In the genomic region with DNA sequence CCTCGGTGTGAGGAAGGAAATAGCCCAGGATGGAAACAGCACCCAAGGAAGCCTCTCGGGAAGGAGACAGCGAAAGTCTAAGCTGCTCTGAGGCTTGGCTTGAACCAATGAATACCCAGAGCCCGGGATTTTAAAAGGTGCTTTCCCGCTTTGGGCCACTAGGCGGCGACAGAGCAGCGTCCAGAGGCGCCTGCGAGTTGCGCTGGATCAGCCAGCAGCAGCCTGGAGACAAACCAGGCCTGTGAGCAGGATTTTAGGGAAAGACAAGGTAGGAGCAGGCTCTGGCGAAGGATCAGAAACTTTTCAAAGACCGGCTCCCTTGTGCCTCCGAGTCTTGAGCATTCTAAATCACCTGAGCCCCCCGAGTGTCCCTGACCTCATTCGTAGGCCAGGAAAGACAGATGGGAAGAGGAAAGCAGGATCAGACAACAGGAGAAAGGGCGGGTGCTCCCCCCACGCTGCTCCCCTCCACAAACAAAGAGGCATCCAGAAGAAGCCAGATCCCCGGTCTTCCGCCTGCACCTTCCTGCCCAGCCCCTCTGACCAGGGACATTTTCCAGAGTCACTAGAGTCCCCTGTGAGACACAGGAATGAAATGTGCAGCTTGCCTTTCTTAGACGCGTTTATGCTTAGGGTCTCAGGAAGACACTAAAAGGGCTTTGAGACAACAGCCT, we compare ENCODE assay signal across 8 mouse cellular contexts. TPM values are rescaled to one million over a fixed set of nuclear protein-coding genes. Genes with fewer than 3 reads are reported as not detected.
DNase-seq lines count a peak whose midpoint lies in the region; ATAC-seq and TF ChIP-seq lines count a peak whose summit lies in the region.

No protein-coding gene starts in this region.

- no peaks in the 10 kb centered on the region for H3K9me3 ChIP-seq in hindbrain, embryonic 16.5 days (ENCODE audit: control insufficient read depth, low read length)

- peak; percentile 100 for TF ChIP-seq CTCF in gastrocnemius, adult 2 months (IDR thresholded peaks at IDR 0.05)

- H3K4me2 ChIP-seq in hindbrain, embryonic 16.5 days (ENCODE audit: low read length) = no peak overlapping the region

- H3K36me3 ChIP-seq in hindbrain, embryonic 16.5 days (ENCODE audit: control insufficient read depth, insufficient read depth, low read length) = no peaks in the 10 kb centered on the region

- no peak overlapping the region for H3K27ac ChIP-seq in gastrocnemius, adult 2 months
- H3K27ac ChIP-seq in hindbrain, embryonic 16.5 days (ENCODE audit: low read depth, low read length) = no peak overlapping the region

- no peak overlapping the region for H3K4me3 ChIP-seq in gastrocnemius, adult 2 months
- H3K4me3 ChIP-seq in hindbrain, embryonic 16.5 days (ENCODE audit: low read length) = no peak overlapping the region

- no peaks in the 10 kb centered on the region for H3K4me1 ChIP-seq in hindbrain, embryonic 16.5 days (ENCODE audit: control insufficient read depth, insufficient read depth, low read depth, low read length)

- peak overlapping the region; percentile 24; the same call in 1 of the 2 replicates for H3K9ac ChIP-seq in hindbrain, embryonic 16.5 days (ENCODE audit: low read depth, low read length)

- no peaks in the 10 kb centered on the region for H3K27me3 ChIP-seq in hindbrain, embryonic 16.5 days (replicated peaks; ENCODE audit: control insufficient read depth, insufficient read depth, low read length)

- WGBS in hindbrain, embryonic 16.5 days = 10% methylated on average over 22 of the region's 22 CpGs

- intact Hi-C loops in gastrocnemius, adult 2 months (cut with DNase I) = loop anchor here (1.0 to 10.0 kb wide), 3 partner anchors 259 to 499 kb away; no protein-coding TSS in a partner anchor

- peak; percentile 74 for ATAC-seq in hindbrain, embryonic 16.5 days
- ATAC-seq in megakaryocyte progenitor cell, adult 5-6 weeks (replicated peaks; ENCODE audit: poor library complexity) = peak; percentile 97
- ATAC-seq in activated CD4-positive, CD25-positive, alpha-beta regulatory T cell, adult 4 months = no peak

- DNase-seq in adrenal gland, adult 18-20 months (ENCODE audit: low spot score in 2 of 2) = peak; percentile 84 to 85
- DNase-seq in cerebellum, postnatal 4 days (ENCODE audit: low spot score in 2 of 2) = peak; percentile 93 to 97
- peak; percentile 87 for DNase-seq in gastrocnemius, adult 2 months
- peak; percentile 85 to 89 for DNase-seq in layer of hippocampus, postnatal 36 days
- peak; percentile 93 for DNase-seq in right cerebral cortex, postnatal 4 days

RNA-seq across cellular contexts. Expression of gene Gsc, which starts 32.9 kb away (rescaled TPM):
- not detected for total RNA-seq in adrenal gland, adult 18-20 months (2021)
- under 1 TPM in 1 of 2 experiments, not detected in 1; 0.42 TPM for total RNA-seq in gastrocnemius, adult 2 months (2021)
- polyA plus RNA-seq in hindbrain, embryonic 16.5 days (2015; fragmentation: Nextera tagmentation; extraction: Ambion mirVana) = 0.24 and 0.29 TPM in 2 replicates
- not detected for total RNA-seq in layer of hippocampus, postnatal 36 days (2021)
- not detected in 2 replicates for total RNA-seq in megakaryocyte progenitor cell, adult 5-6 weeks (2015)
- total RNA-seq in megakaryocyte progenitor cell, adult 5-6 weeks (2017) = not detected in 2 replicates
- polyA plus RNA-seq in activated CD4-positive, CD25-positive, alpha-beta regulatory T cell, adult 4 months (2017; shearing (Covaris generic)) = not detected

RNA-seq across cellular contexts. Expression of gene Serpina3n, which starts 33.7 kb away (rescaled TPM):
- total RNA-seq in adrenal gland, adult 18-20 months (2021) = 10 to 100 TPM in 1 of 2 experiments, 1 to 10 TPM in 1; 6.0 to 33.8 TPM
- total RNA-seq in gastrocnemius, adult 2 months (2021) = 1 to 10 TPM; 4.2 to 4.5 TPM
- 3.4 and 3.5 TPM in 2 replicates for polyA plus RNA-seq in hindbrain, embryonic 16.5 days (2015; fragmentation: Nextera tagmentation; extraction: Ambion mirVana)
- 10 to 100 TPM; 72.9 to 78.6 TPM for total RNA-seq in layer of hippocampus, postnatal 36 days (2021)
- total RNA-seq in megakaryocyte progenitor cell, adult 5-6 weeks (2015) = not detected in 2 replicates
- not detected in 2 replicates for total RNA-seq in megakaryocyte progenitor cell, adult 5-6 weeks (2017)
- not detected for polyA plus RNA-seq in activated CD4-positive, CD25-positive, alpha-beta regulatory T cell, adult 4 months (2017; shearing (Covaris generic))

Comparison
In these comparisons a context has a peak if more than half of its experiments do, and no peak if none do; other contexts are left out.
1. RNA of gene Serpina3n, which starts 33.7 kb away (total RNA-seq): 72.9 to 78.6 TPM in layer of hippocampus, postnatal 36 days, 6.0 to 33.8 TPM in adrenal gland, adult 18-20 months and 4.2 to 4.5 TPM in gastrocnemius, adult 2 months; not detected in megakaryocyte progenitor cell, adult 5-6 weeks; every median in the first group is over 4 times any median in the second.
2. Peak in every context shown above with its lines, with median percentiles within 50 percentile points of each other: DNase-seq.